Mouse (Mus musculus) NIH3T3 (cell line): Measurements from ENCODE around the gene Myl7.

Source experiments
- DNase-seq: peaks from one replicate; pipeline ENCODE4 v3.0.0-alpha.2; 2012; ENCODE audit warnings: low read depth

The Myl7 gene

GRCm38 (mm10) chr11:5862394-5863105 is 36.0 kb downstream of the Myl7 start:
- DNase-seq = peak; percentile 94

DNA sequence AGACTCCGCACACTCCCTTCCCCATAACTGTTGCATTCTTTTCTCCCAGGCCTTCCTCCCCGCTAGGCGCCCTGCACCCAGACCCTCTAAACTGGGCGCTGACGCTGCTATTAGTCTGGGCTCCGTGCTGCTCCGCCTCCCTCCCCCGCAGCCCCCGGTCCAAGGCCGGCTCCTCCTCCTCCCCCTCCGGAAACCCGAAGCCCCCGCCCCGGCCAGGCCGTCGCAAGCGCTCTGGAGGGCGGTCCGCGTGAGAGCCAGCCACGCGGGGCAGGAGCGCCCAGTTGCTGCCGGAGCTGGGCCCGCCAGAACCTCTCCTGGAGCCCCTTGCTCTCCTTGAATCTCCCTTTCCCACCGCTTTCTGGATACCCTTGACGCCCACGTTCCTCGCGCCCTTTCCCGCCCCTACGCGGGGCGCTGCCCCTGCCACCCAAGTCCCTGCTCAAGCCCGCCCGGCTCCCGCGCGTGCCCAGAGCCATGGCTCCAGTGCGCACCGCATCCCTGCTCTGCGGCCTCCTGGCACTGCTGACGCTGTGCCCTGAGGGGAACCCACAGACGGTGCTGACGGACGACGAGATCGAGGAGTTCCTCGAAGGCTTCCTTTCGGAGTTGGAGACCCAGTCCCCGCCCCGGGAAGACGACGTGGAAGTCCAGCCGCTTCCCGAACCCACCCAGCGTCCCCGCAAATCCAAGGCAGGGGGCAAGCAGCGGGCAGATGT is 36.7 kb downstream of the Myl7 start, which contains the start of gene Aebp1:
Gene Aebp1 (plus strand): TSS at position 270 of the 716 bp plus-strand sequence.
- peak; percentile 93 for DNase-seq

DNA sequence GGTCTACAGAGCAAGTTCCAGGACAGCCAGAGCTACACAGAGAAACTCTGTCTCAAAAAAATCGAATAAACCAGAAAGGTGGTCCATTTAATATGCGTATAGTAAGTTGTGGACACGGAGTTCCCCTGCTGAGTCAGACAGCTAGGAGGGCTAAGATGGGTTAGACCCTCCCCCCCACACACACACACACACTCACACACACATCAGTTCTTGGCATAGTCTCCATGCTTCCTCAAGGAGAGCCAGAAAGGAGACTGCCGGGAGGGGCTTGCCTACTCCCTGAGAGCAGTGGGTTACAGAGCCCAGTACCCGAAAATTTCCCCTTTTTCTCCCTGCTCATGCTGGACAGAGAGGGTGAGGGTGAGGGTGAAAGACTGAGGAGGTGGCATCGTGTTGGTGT is 37.9 kb downstream of the Myl7 start:
- peak; percentile 80 for DNase-seq

DNA sequence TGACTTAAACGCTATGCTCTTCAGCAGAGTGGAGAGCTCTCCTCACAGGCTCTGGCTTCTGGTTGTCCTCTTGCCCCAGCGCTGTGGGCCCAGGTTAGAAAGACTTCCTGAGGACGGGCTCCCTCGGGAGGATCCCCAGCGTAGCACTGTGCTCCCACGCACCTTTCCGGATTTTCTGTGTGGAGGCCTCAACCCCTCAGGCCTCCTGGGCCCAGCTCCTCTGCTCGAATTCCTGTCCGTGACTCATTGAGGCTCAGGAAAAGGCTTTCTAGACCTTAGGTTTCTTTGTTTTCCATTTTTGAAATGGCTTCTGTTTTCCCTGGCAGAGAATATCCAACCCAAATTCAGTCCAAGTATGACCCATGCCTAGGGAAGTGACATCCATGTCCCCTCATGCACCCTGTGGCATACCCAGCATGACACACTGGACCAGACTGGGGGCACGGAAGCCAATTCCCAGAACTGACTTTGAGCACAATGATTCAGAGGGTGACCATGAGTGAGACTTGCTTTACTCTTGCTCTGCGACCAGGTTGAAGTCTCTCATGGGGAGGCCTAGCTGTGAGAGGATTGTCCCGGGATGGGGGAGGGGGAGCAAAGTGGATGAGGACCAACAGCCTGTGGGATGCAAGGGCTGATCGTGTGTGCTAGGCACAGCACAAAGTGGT is 38.6 kb downstream of the Myl7 start:
- DNase-seq = peak; percentile 76

GRCm38 (mm10) chr11:5858723-5859122 is 39.9 kb downstream of the Myl7 start:
- no peak for DNase-seq

DNA sequence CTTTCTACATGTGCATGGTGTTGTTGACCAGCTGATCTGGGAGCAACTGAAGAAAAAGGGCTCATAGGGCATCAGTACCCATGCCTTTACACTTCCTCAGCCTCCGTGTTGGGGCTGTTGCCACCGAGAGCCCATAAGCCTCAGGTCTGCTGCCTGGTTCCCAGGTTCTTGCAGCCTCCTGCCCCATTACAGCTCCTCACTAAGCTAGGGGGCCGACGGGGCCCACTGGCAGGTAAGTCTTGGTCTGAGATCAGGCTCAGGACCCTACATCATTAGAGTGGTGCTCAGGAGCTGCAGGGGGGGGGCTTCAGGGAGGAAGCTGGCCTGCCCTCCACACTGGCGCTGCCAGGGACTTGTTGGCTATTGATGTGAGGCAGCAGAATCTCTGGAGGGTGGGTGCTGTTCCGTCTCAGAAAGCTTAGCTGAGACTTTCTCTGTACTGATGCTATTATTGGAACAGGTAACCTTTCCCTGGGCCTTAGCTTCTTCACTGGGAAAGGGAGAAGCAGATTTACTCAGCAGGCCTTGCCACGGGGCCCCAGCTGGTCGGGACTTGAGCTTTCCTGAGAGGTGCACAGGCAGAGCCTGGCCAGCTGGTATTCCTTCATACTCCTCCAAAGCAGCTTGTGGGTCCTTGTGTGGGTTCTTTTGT is 42.0 kb downstream of the Myl7 start:
- no peak for DNase-seq

GRCm38 (mm10) chr11:5855902-5856301 is 42.7 kb downstream of the Myl7 start:
- peak; percentile 96 for DNase-seq

DNA sequence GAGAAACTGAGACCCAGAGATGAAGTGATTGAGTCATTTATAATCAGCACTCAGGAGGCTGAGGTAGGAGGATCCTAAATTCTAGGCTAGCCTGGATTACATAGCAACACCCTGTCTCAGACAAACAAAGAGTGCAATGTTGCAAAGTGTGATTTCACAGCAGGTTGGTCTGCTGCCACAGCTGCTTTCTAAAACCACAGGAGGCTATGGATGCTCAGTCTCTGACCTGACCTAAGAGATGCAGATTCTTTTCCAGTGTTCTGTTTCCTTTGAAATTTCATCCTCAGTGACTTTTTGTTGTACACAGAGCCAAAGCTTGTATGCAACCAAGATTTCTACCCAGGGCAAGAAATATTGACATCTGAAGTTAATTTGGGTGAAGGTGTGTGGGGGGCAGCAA is 43.1 kb downstream of the Myl7 start:
- DNase-seq = peak; percentile 86

DNA sequence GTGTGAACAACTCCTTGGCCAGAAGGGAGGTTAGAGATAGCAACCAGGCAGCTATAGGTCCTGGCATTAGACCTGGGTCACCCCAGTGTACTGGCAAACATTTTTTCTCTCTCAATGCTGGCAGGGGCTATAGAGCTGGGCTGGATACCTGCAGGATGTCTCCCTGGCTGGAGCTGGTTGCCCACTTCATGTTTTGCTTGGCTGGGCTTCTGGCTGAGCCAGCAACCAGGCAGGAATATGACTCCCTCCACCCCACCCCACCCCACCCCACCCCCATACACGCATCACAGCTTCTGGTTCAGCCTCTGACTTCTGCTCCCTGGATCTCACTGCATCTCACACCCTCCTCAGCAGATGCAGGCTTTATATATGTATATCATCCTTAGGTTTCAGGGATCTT is 46.3 kb downstream of the Myl7 start:
- DNase-seq = peak; percentile 63

- DNase-seq = peak; percentile 49
These were observed 47.4 kb downstream of the Myl7 start for GRCm38 (mm10) chr11:5851021-5851736.

GRCm38 (mm10) chr11:5850452-5850851 is 48.1 kb downstream of the Myl7 start:
- DNase-seq = no peak

DNA sequence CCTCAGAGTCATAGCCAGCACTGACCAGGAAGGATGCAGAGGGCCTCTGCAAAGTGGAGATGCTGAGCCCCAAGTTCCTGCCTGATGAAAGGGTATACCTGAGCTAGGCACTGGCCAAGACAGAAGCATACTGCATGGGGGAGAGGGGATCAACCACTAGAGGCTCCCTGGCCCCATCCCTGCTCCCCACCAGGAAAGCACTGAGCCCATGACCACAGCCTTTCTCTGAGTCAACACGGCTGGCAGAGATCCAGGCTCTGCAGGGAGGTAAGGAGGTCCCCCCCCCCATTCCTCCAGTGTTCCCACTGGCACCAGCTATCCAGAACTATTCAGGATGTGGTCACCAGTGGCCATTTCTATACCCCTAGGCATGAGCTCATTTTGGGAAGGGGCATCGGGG is 49.3 kb downstream of the Myl7 start:
- peak; percentile 97 for DNase-seq

DNA sequence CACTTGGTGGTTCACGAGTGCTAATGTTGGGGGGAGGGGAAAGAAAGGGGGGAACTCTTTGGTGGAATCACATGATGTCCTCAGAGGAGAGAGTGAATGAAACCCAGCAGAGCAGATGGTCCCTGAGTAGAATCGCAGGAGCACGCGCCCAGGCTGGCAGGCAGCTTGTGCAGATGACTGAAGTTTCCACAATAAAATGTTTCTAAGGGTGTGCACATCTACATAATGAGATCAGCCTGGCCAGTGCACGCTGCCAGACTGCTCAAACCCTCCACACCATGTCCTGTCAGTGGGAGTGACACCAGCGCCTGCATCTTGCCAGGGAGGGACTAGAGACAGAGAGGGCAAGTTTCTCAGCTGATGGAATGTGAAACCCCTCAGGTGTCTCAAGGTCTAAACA is 49.8 kb downstream of the Myl7 start:
- DNase-seq = peak; percentile 90

GRCm38 (mm10) chr11:5846639-5847345 is 51.8 kb downstream of the Myl7 start:
- DNase-seq = peak; percentile 65
